Comparison of ENCODE assay signal across 9 mouse cellular contexts in genomic region chr8:57579845-57580244, GRCm38 (mm10).
DNase-seq lines count a peak whose midpoint lies in the region; ATAC-seq and TF ChIP-seq lines count a peak whose summit lies in the region.
"Had no signal": no experiment of that assay in that cellular context is flagged by ENCODE, and none has a peak within 500 bp of the region (broad histone marks: within the 10 kb centered on the region; RNA-seq: fewer than 3 reads in every experiment).

No protein-coding gene starts in this region.

- no peak overlapping the region for H3K27ac ChIP-seq in heart, embryonic 10.5 days
- no peak overlapping the region for H3K27ac ChIP-seq in gastrocnemius, adult 2 months
- H3K27ac ChIP-seq in hindbrain, embryonic 12.5 days = no peak overlapping the region

- no peak overlapping the region for H3K4me2 ChIP-seq in hindbrain, embryonic 12.5 days (replicated peaks)

- 88% methylated on average over 6 of the region's 6 CpGs for WGBS in heart, embryonic 10.5 days
- WGBS in hindbrain, embryonic 12.5 days = 87% methylated on average over 6 of the region's 6 CpGs

- H3K4me3 ChIP-seq in heart, embryonic 10.5 days = no peak overlapping the region
- H3K4me3 ChIP-seq in gastrocnemius, adult 2 months = no peak overlapping the region
- no peak overlapping the region for H3K4me3 ChIP-seq in hindbrain, embryonic 12.5 days

- H3K4me1 ChIP-seq in heart, embryonic 10.5 days = peaks cover 17% of the 10 kb centered on the region
- H3K4me1 ChIP-seq in hindbrain, embryonic 12.5 days = peaks cover 15% of the 10 kb centered on the region

- H3K27me3 ChIP-seq in heart, embryonic 10.5 days (ENCODE audit: insufficient read depth, poor library complexity, severe bottlenecking) = peaks cover 12% of the 10 kb centered on the region; the same call in 1 of the 2 replicates
- H3K27me3 ChIP-seq in hindbrain, embryonic 12.5 days = no peaks in the 10 kb centered on the region
- H3K27me3 ChIP-seq: Patski had no signal

- ATAC-seq in hindbrain, embryonic 12.5 days (ENCODE audit: low FRiP score) = no peak
- no peak for ATAC-seq in cerebellum, adult (ENCODE audit: insufficient number of reproducible peaks, low FRiP score, low TSS enrichment)
- ATAC-seq: Patski had no signal

- H3K9me3 ChIP-seq in heart, embryonic 10.5 days = no peaks in the 10 kb centered on the region
- no peaks in the 10 kb centered on the region for H3K9me3 ChIP-seq in hindbrain, embryonic 12.5 days (replicated peaks)

- peak; percentile 93 for DNase-seq in heart, adult 11 months
- no peak for DNase-seq in heart, embryonic 10.5 days (ENCODE audit: low spot score)
- peak; percentile 61 for DNase-seq in gastrocnemius, adult 2 months
- DNase-seq in lung, postnatal 4 days = peak; percentile 35 to 66
- DNase-seq in thymus, postnatal 0 days (ENCODE audit: low spot score) = peak; percentile 94
- no peak for DNase-seq in cerebellum, adult 8-10 months

- no peaks in the 10 kb centered on the region for H3K36me3 ChIP-seq in heart, embryonic 10.5 days
- no peaks in the 10 kb centered on the region for H3K36me3 ChIP-seq in hindbrain, embryonic 12.5 days

- intact Hi-C loops in gastrocnemius, adult 2 months (cut with DNase I) = loop anchor here (5.0 kb wide), 1 partner anchor 37 kb away; no protein-coding TSS in a partner anchor

- no peak for TF ChIP-seq CTCF in gastrocnemius, adult 2 months (IDR thresholded peaks at IDR 0.05)

- no peak overlapping the region for H3K9ac ChIP-seq in hindbrain, embryonic 12.5 days

Comparison
In these comparisons a context has a peak if more than half of its experiments do, and no peak if none do; other contexts are left out.
1. DNase-seq: peak in heart, adult 11 months (single experiment), gastrocnemius, adult 2 months (single experiment), lung, postnatal 4 days (2 of 2) and thymus, postnatal 0 days (single experiment); none in heart, embryonic 10.5 days (single experiment) and cerebellum, adult 8-10 months (single experiment).